Mouse (Mus musculus) midbrain, embryonic 15.5 days (tissue): ENCODE data around the gene Slirp. TPM values are rescaled to one million over a fixed set of nuclear protein-coding genes. Genes with fewer than 3 reads are reported as not detected.
"Not testable (repeated sequence)": the region's sequence is repeated elsewhere in the genome, so short reads cannot be mapped to it uniquely, and the experiment has no call there.

ENCODE experiments used
- ATAC-seq: fragments of 200-750 bp; cut with Nextera tagmentation; replicated peaks from 2 replicates; pipeline ENCODE4 v1.8.0; 2017; ENCODE audit warnings: moderate TSS enrichment
- H3K27ac ChIP-seq: fragments of 300-500 bp; sonication (generic); 2 replicates; pipeline ENCODE4 v1.5.1; 2015; ENCODE audit warnings: mild to moderate bottlenecking, inconsistent platforms
- H3K27me3 ChIP-seq: fragments of 300-500 bp; sonication (generic); replicated peaks from 2 replicates; pipeline ENCODE4 v1.6.1; 2015; ENCODE audit warnings: inconsistent platforms
- H3K36me3 ChIP-seq: fragments of 300-500 bp; sonication (generic); replicated peaks from 2 replicates; pipeline ENCODE4 v1.6.1; 2015; ENCODE audit warnings: inconsistent platforms
- H3K4me1 ChIP-seq: fragments of 300-500 bp; sonication (generic); 2 replicates; pipeline ENCODE4 v1.6.1; 2015; ENCODE audit warnings: inconsistent platforms
- H3K4me2 ChIP-seq: fragments of 300-500 bp; sonication (generic); 2 replicates; pipeline ENCODE4 v1.6.1; 2015; ENCODE audit warnings: inconsistent platforms, mild to moderate bottlenecking, moderate library complexity
- H3K4me3 ChIP-seq: fragments of 300-500 bp; sonication (generic); 2 replicates; pipeline ENCODE4 v1.5.1; 2015; ENCODE audit warnings: mild to moderate bottlenecking, inconsistent platforms
- H3K9ac ChIP-seq: fragments of 300-500 bp; sonication (generic); 2 replicates; pipeline ENCODE4 v1.6.1; 2015; ENCODE audit warnings: mild to moderate bottlenecking, inconsistent platforms
- H3K9me3 ChIP-seq: fragments of 300-500 bp; sonication (generic); 2 replicates; pipeline ENCODE4 v1.6.1; 2016; ENCODE audit warnings: inconsistent platforms
- WGBS: fragments of 180-500 bp; shearing (Covaris S2); methylation state at CpG from one replicate; pipeline ENCODE4 v1.1.7; 2015; ENCODE audit warnings: mixed read lengths; 5-methylcytosine and 5-hydroxymethylcytosine counted together
- polyA plus RNA-seq: library from polyadenylated mRNA; unstranded; fragments of >200 nt; fragmentation: Nextera tagmentation; extraction: Ambion mirVana; gene quantifications from 2 replicates; pipeline ENCODE4 v1.2.1, GENCODE M21; 2015

Gene Slirp
- polyA plus RNA-seq, 1 experiment from 2014 or later = 222 TPM

DNA sequence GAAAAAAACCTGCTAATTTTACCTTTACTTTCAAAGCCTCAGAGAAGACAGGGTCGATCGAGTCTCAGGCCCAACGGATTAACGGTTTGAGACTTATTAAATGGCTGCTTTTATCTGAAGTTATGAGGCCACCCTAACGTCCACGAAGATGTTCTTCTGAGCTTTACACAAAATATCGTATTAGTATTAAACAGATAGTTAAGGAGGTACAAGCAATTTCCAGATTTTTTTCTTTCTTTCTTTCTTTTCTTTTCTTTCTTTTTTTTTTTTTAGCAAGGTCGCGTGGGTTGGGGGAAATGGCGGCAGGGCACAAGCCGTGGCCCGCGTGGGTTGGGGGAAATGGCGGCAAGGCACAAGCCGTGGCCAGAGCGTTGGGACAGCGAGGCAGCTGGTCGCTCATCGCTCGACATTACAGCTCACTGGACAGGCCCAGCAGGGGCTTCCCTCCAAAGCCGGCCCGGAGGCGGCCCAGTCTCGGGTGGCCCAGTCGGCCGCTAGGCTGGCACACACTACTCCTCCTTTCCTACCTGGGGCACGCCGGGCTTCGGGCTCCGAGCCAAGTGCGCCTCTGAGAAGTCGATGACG is 489 bp upstream of the Slirp start:
- Histone ChIP-seq H3K4me3 (peak overlapping the region; percentile 100), H3K9ac (peak overlapping the region; percentile 97), H3K27me3 (no peaks in the 10 kb centered on the region), H3K4me2 (peak overlapping the region; percentile 63), H3K36me3 (peaks cover 27% of the 10 kb centered on the region), H3K4me1 (peaks cover 23% of the 10 kb centered on the region), H3K9me3 (no peaks in the 10 kb centered on the region), H3K27ac (peak overlapping the region; percentile 90)
- WGBS = under 1% methylated on average over 33 of the region's 33 CpGs
- ATAC-seq = peak; percentile 90

DNA sequence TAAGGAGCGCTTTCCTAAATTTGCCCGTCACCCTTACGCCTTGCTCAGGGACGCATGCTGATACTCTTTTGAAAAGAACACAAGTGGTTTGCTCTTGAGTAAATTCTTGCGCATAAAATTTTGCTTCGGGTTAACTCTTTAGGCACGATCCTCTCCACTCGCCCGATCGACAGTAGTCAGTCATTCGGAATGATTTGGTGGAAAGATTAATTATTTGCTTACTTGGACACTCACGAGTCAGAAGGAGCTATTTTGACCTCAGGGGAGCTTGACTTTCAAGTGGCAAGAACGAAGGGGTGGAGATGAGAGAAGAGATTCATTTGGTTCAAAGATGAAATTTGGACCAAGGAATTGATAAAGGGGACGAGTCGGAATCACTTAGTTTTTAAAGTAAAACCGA is 515 bp downstream of the Slirp start:
- no peaks in the 10 kb centered on the region for H3K9me3 ChIP-seq
- ATAC-seq = no peak
- H3K4me1 ChIP-seq = peaks cover 23% of the 10 kb centered on the region
- H3K4me3 ChIP-seq = peak overlapping the region; percentile 100
- 4% methylated on average over 16 of the region's 16 CpGs for WGBS
- no peaks in the 10 kb centered on the region for H3K27me3 ChIP-seq
- H3K4me2 ChIP-seq = peak overlapping the region; percentile 63
- H3K27ac ChIP-seq = no peak overlapping the region
- H3K36me3 ChIP-seq = peaks cover 29% of the 10 kb centered on the region
- H3K9ac ChIP-seq = peak overlapping the region; percentile 97

DNA sequence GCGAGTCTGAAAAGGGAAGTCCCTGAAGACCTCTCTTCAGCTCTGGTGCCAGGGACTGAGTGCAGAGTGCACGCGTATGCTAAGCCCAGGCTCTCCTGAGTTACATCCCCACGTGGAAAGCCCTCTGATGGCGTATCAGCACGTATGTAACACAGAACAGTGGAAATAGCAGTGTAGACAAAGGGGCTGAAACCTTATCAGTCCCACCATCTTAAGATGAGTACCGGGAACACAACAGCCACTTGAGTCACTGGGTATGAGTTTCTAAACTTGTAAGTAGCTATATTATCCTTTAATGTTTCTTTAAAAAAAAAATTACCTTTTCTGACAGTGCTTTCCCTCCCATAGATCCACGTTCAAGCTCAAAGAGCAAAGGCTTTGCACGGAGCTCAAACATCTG is 5.8 kb downstream of the Slirp start:
- Histone ChIP-seq H3K9me3 (no peaks in the 10 kb centered on the region), H3K27ac (no peak overlapping the region), H3K36me3 (peaks cover 68% of the 10 kb centered on the region), H3K9ac (no peak overlapping the region), H3K4me3 (no peak overlapping the region), H3K4me2 (no peak overlapping the region), H3K4me1 (peaks cover 7% of the 10 kb centered on the region), H3K27me3 (no peaks in the 10 kb centered on the region)
- no peak for ATAC-seq
- WGBS = 89% methylated on average over 9 of the region's 9 CpGs

DNA sequence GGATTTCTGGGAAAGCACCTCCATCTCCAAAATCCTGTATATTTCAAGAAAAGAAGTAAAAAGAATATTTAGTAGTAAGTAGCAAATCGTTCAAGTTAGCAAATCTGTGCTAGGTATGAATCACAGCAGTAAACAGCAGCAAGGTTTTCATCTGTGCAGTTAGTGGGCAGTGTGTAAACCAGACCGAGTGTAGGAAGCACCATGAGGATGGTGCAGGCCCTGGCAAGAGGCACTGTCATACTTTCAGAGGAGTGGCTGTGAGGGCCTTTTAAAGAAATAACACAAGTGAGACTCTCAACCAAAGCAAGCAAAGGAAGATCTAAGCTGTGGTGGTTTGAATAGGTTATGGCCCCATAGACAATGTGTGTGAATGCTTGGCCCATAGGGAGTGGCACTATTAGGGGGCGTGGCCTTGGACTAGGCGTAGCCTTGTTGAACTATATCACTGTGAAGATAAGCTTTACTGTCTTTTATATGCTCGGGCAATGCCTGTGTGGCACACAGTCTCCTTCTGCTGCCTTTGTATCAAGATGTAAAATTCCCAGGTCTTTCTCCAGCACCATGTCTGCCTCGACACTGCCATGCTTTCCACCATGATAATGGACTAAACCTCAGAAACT is 21.1 kb downstream of the Slirp start:
- Histone ChIP-seq H3K9ac (no peak overlapping the region), H3K27me3 (no peaks in the 10 kb centered on the region), H3K27ac (no peak overlapping the region), H3K4me1 (peaks cover 3% of the 10 kb centered on the region; the same call in 1 of the 2 replicates), H3K4me3 (no peak overlapping the region), H3K4me2 (no peak overlapping the region), H3K9me3 (no peaks in the 10 kb centered on the region), H3K36me3 (peaks cover 51% of the 10 kb centered on the region)
- no peak for ATAC-seq
- WGBS = 96% methylated on average over 6 of the region's 6 CpGs

DNA sequence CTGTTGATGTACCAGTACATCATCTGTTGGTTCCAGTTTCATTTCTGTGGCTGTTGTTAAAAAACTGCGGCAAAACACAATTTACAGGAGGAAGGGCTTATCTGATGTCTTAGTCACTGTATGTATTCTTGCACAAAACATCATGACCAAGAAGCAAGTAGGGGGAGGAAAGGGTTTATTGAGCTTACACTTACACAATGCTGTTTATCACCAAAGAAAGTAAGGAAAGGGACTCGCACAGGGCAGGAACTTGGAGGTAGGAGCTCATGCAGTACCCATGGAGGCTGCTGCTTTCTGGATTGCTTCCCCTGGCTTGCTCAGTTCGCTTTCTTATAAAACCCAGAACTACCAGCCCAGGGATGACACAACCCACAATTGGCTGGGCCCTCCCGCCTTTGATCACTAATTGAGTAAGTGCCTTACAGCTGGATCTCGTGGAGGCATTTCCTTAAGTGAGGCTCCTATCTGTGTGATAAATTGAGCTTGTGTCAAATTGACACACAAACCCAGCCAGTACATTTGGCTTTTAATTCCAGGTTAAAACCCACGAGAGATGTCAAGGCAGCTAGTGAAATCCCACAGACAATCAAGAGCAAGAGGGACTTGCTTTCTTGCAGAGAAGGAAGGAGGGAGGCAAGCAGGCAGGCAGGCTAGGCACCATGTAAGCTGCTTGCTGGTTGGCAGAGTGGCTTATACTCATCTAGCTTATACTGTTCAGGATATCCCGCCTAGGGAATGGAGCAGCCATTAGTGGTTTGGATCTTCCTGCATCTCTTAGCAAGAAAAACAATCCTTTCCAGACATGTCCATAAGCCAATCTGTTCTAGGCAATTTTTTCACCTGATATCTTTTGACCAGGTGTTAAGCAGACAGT is 26.8 kb downstream of the Slirp start:
- ATAC-seq = no peak
- 81% methylated on average over 7 of the region's 7 CpGs for WGBS
- H3K27ac ChIP-seq = no peak overlapping the region
- peak overlapping the region; percentile 74; the same call in 1 of the 2 replicates for H3K4me3 ChIP-seq
- H3K4me2 ChIP-seq = peak overlapping the region; percentile 65
- no peaks in the 10 kb centered on the region for H3K9me3 ChIP-seq
- H3K27me3 ChIP-seq = no peaks in the 10 kb centered on the region
- H3K36me3 ChIP-seq = peaks cover 10% of the 10 kb centered on the region; the same call in 1 of the 2 replicates
- H3K9ac ChIP-seq = no peak overlapping the region; the same call in 1 of the 2 replicates
- peaks cover 16% of the 10 kb centered on the region for H3K4me1 ChIP-seq

DNA sequence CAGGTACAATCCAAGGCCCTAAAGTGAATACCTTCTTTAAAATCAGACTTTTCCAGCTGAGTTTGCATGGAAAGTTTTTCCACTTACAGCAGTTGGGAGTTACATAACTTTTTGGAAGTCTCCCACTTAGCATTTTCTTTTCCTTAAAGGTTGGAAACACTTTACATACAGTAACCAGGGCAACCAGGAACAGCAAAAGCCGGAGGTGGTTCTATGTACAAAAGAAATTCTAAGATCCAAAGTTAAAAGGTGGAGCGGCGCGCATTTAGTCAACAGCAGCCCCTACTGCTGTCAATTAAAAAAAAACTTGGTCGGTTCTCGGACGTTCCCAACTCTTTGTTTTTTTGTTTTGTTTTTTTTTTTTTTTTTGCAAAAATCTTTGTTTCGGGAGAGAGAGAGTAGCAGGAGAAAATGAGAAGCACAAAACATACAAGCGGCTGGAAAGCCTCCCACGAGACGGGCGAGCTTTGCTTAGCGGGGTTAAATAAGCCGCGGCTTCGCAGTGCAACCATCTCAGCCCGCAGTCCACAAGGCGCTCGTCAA is 27.8 kb downstream of the Slirp start:
- Histone ChIP-seq H3K27me3 (no peaks in the 10 kb centered on the region), H3K4me1 (peaks cover 13% of the 10 kb centered on the region), H3K4me2 (peak overlapping the region; percentile 65), H3K9me3 (no peaks in the 10 kb centered on the region), H3K27ac (peak overlapping the region; percentile 91), H3K4me3 (peak overlapping the region; percentile 74), H3K36me3 (peaks cover 10% of the 10 kb centered on the region; the same call in 1 of the 2 replicates), H3K9ac (peak overlapping the region; percentile 81)
- WGBS = under 1% methylated on average over 19 of the region's 19 CpGs
- no peak for ATAC-seq

DNA sequence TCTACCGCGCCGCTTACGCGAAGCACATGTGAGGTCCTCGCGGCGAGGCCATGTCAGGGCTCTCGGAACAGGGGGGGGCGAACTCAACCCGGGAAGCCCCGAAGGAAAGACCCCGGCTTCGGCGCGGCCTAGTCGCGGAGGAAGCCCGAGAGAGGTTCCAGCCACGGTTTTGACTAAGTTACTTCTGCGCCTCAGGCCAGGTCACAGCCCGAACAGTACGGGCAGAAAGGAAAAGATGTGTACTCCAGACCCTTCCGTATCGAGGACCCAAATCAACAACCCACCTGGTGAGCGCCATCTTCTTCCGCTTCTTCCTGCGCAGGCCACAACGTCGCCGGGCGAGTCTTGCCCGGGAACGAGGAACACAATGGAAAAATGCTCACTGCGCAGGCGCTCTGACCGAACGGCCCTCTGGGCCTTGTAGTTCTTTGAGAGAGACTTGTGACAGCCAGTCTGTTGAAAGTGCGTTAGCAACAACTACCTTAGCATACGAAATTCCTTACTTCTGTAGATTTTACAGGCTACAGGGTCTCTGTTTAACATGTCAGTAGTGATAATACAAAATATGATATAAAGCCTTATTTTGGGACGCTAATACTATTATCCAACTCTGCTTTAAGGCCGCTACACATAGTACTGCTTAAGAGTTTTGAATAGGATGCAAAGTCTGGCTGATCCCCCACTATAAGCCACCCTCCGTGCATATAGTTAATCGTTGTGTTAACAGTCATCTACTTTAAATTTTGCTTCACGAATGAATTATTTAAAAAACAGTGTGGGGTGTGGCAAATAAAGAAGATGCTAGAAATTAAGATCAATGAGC is 28.5 kb downstream of the Slirp start, which contains the start of gene Snw1:
Snw1 (minus strand) TSS at position 311 of the 823 bp plus-strand sequence.
- H3K27me3 ChIP-seq = no peaks in the 10 kb centered on the region
- H3K36me3 ChIP-seq = peaks cover 5% of the 10 kb centered on the region; the same call in 1 of the 2 replicates
- ATAC-seq = peak; percentile 97
- H3K4me3 ChIP-seq = peak within 1 kb of the TSS; percentile 74
- H3K9ac ChIP-seq = peak within 1 kb of the TSS; percentile 81
- H3K4me1 ChIP-seq = peaks cover 13% of the 10 kb centered on the region
- 3% methylated on average over 45 of the region's 45 CpGs for WGBS
- peak within 1 kb of the TSS; percentile 65 for H3K4me2 ChIP-seq
- no peaks in the 10 kb centered on the region for H3K9me3 ChIP-seq
- H3K27ac ChIP-seq = peak within 1 kb of the TSS; percentile 91

DNA sequence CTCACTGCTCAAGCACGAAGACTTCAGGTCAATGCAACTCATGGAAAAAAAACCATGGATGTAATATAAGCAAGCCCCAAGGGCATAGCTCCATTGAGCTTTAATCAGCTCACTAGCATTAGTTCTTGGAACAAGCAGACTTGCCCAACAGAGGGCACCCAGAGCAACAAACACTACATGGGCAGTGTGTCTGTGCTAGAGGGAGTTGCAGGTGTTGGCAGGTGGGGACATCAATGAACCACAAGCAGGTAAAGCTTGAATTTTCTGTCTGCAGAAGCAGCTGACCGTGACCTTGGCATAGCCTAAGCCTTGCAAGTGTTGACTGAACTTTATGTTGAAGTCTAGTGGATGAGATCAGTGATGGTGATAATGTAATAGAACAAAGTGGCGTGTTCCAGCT is 31.1 kb downstream of the Slirp start:
- H3K9me3 ChIP-seq = no peaks in the 10 kb centered on the region
- H3K27me3 ChIP-seq = no peaks in the 10 kb centered on the region
- H3K4me3 ChIP-seq = no peak overlapping the region
- no peak for ATAC-seq
- 86% methylated on average over 3 of the region's 3 CpGs for WGBS
- peaks cover 13% of the 10 kb centered on the region for H3K4me1 ChIP-seq
- H3K36me3 ChIP-seq = no peaks in the 10 kb centered on the region
- no peak overlapping the region for H3K9ac ChIP-seq
- H3K4me2 ChIP-seq = no peak overlapping the region
- H3K27ac ChIP-seq = no peak overlapping the region

DNA sequence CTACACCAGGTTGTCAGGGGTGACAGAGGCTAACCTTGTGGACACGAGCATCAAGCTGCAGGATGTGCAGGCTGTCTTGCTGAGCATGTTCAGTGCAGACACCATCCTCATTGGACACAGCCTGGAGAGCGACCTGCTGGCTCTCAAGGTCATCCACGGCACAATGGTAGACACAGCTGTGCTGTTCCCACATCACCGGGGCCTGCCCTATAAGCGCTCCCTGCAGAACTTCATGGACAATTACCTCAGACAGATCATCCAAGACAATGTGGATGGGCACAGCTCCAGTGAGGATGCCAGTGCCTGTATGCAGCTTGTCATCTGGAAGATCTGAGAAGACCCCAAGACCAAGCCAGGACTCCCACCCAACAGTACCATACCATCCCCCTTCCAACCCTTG is 38.8 kb downstream of the Slirp start:
- not testable (repeated sequence) for ATAC-seq, H3K4me3 ChIP-seq, H3K4me2 ChIP-seq, H3K9ac ChIP-seq, H3K36me3 ChIP-seq, H3K9me3 ChIP-seq, H3K4me1 ChIP-seq, H3K27ac ChIP-seq, H3K27me3 ChIP-seq
- WGBS = 92% methylated on average over 5 of the region's 5 CpGs

DNA sequence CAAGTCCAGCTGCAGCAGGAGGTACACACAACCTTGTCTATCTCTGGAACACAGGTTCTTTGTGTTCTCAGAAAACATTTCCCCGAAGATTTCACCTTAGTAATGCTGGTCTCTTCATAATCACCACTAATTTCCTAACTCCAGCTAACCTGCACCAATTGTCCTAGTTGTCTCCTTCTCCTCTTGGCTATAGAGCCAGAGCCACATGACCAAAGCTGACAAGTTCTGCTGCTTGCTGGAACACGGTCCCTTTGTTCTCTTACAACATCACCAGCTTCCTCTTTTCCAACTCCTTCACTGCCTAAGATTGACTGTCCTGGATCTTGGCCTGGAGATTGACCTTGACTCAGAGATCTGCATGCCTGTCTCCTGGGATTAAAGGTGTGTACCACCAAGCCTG is 45.0 kb downstream of the Slirp start:
- H3K9ac ChIP-seq, H3K9me3 ChIP-seq, H3K4me2 ChIP-seq, H3K36me3 ChIP-seq, ATAC-seq, H3K4me1 ChIP-seq, H3K4me3 ChIP-seq, H3K27ac ChIP-seq, H3K27me3 ChIP-seq: not testable (repeated sequence)
- WGBS = 64% methylated on average over 2 of the region's 2 CpGs

DNA sequence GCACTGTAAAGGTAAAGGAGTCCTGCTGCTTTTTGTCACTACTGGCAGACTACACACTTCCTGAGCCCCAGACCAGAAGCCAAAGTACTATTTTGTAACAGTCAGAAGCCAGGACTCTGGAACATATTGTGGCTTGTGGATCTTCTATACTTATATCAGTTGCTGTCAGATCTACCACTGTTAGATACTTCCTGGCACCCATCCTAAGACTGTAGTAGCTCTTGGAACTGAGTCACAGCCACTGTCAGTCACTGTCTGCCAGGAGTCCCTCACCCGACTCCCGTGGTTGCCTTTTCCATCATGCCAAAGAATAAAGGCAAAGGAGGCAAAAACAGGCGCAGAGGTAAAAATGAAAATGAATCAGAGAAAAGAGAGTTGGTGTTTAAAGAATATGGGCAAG is 50.7 kb downstream of the Slirp start, which contains the start of gene Gm5788:
Gm5788 (plus strand) TSS at position 301 of the 400 bp plus-strand sequence.
- ATAC-seq, H3K4me1 ChIP-seq, H3K27ac ChIP-seq, H3K36me3 ChIP-seq, H3K9me3 ChIP-seq, H3K4me3 ChIP-seq, H3K9ac ChIP-seq, H3K4me2 ChIP-seq, H3K27me3 ChIP-seq: not testable (repeated sequence)
- WGBS = 94% methylated on average over 3 of the region's 3 CpGs
